Mouse (Mus musculus) kidney, postnatal 0 days (tissue): ENCODE measurements around the gene Pde8a. TPM values are rescaled to one million over a fixed set of nuclear protein-coding genes. Genes with fewer than 3 reads are reported as not detected.

Source experiments
- ATAC-seq: fragments of 200-750 bp; cut with Nextera tagmentation; replicated peaks from 2 replicates; pipeline ENCODE4 v1.8.0; 2017; ENCODE audit warnings: low read depth, moderate number of reproducible peaks, moderate TSS enrichment, moderate library complexity; ENCODE audit not compliant: low FRiP score
- DNase-seq: peaks from one replicate; pipeline ENCODE4 v3.0.0-alpha.2; 2016; ENCODE audit warnings: low spot score
- H3K27ac ChIP-seq: fragments of 300-500 bp; sonication (generic); 2 replicates; pipeline ENCODE4 v1.5.1; 2014; ENCODE audit warnings: mild to moderate bottlenecking
- H3K27me3 ChIP-seq: fragments of 300-500 bp; sonication (generic); 2 replicates; pipeline ENCODE4 v1.6.1; 2014; ENCODE audit warnings: low read length, mixed read lengths; ENCODE audit not compliant: insufficient read depth
- H3K36me3 ChIP-seq: fragments of 300-500 bp; sonication (generic); 2 replicates; pipeline ENCODE4 v1.6.1; 2014; ENCODE audit warnings: low read length, mixed read lengths; ENCODE audit not compliant: insufficient read depth
- H3K4me1 ChIP-seq: fragments of 300-500 bp; sonication (generic); replicated peaks from 2 replicates; pipeline ENCODE4 v1.6.1; 2014; ENCODE audit warnings: antibody characterized with exemption, low read length, mixed read lengths; ENCODE audit not compliant: insufficient read depth
- H3K4me2 ChIP-seq: fragments of 300-500 bp; sonication (generic); 2 replicates; pipeline ENCODE4 v1.6.1; 2014; ENCODE audit warnings: mild to moderate bottlenecking, low read length, moderate library complexity, mixed read lengths
- H3K4me3 ChIP-seq: fragments of 300-500 bp; sonication (generic); replicated peaks from 2 replicates; pipeline ENCODE4 v1.5.1; 2014; ENCODE audit warnings: low read depth, low read length
- H3K9ac ChIP-seq: fragments of 300-500 bp; sonication (generic); 2 replicates; pipeline ENCODE4 v1.6.1; 2014; ENCODE audit warnings: low read depth, low read length
- H3K9me3 ChIP-seq: fragments of 300-500 bp; sonication (generic); replicated peaks from 2 replicates; pipeline ENCODE4 v1.6.1; 2016; ENCODE audit warnings: low read length, inconsistent platforms, mixed read lengths
- CTCF ChIP-seq: IDR thresholded peaks from 2 replicates; pipeline ENCODE4 v1.5.1; 2016; ENCODE audit warnings: antibody characterized with exemption, low read depth, mild to moderate bottlenecking, moderate library complexity
- WGBS: fragments of 180-500 bp; shearing (Covaris S2); extraction: QIAGEN DNeasy Blood & Tissue Kit; methylation state at CpG from one replicate; pipeline ENCODE4 v1.1.7; 2014; 5-methylcytosine and 5-hydroxymethylcytosine counted together
- polyA plus RNA-seq: library from polyadenylated mRNA; unstranded; fragments of >200 nt; fragmentation: Nextera tagmentation; extraction: Ambion mirVana; gene quantifications from 2 replicates; pipeline ENCODE4 v1.2.1, GENCODE M21; 2015

Pde8a gene
- polyA plus RNA-seq, 1 experiment from 2014 or later, result 11.0 TPM

DNA sequence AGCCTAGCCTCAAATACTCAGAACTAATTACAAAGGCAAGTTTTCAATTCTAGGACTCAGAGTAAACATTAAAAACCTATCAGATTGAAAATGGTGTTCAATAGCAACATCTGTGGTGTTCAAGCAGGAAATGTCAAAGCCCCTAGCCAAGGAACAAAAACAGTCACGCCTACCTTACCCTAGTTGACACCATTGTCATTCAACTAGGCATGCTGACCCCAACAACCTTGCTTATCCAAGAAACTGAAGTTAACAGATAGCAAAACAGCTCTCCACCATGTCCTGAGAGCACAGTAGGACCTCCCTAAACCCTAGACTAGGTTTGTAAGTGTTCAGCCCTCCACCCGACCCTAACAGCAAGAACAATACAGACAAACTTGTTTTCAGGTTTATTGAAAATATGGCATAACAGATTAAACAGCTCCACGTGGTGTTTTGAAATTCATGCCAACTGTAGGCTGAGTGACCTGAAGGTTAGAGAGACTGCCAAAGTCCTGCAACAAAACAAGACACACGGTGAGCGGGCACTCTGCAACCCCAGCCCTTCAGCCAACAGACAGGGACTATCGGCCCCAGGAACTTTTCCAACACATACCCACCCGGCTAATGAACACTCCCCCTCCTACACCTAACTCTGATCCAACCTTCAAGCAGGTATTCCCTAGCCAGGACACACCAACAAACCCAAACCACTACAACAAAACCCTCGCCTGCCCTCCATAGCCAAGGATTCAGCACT, 129.1 kb downstream of the Pde8a start:
- Histone ChIP-seq H3K9me3 (no peaks in the 10 kb centered on the region), H3K4me2 (peak overlapping the region; percentile 86), H3K27ac (no peak overlapping the region), H3K4me1 (peaks cover 12% of the 10 kb centered on the region; the same call in 1 of the 2 replicates), H3K36me3 (peaks cover 41% of the 10 kb centered on the region), H3K27me3 (no peaks in the 10 kb centered on the region), H3K4me3 (peak overlapping the region; percentile 90; the same call in 1 of the 2 replicates), H3K9ac (peak overlapping the region; percentile 90)
- TF ChIP-seq CTCF, result no peak
- no peak for DNase-seq
- WGBS, result 60% methylated on average over 8 of the region's 8 CpGs
- no peak for ATAC-seq

- Histone ChIP-seq H3K27me3 (no peaks in the 10 kb centered on the region), H3K9ac (peak overlapping the region; percentile 90), H3K36me3 (peaks cover 34% of the 10 kb centered on the region), H3K27ac (no peak overlapping the region), H3K4me3 (peak overlapping the region; percentile 90), H3K4me1 (peaks cover 12% of the 10 kb centered on the region; the same call in 1 of the 2 replicates), H3K9me3 (no peaks in the 10 kb centered on the region), H3K4me2 (peak overlapping the region; percentile 86)
- no peak for TF ChIP-seq CTCF
- ATAC-seq (no peak), DNase-seq (no peak)
- 21% methylated on average over 8 of the region's 8 CpGs for WGBS
These were observed 129.9 kb downstream of the Pde8a start for GRCm38 (mm10) chr7:81343316-81343715.

GRCm38 (mm10) chr7:81343831-81344230, 130.4 kb downstream of the Pde8a start:
- WGBS, result 3% methylated on average over 10 of the region's 10 CpGs
- no peak for DNase-seq

DNA sequence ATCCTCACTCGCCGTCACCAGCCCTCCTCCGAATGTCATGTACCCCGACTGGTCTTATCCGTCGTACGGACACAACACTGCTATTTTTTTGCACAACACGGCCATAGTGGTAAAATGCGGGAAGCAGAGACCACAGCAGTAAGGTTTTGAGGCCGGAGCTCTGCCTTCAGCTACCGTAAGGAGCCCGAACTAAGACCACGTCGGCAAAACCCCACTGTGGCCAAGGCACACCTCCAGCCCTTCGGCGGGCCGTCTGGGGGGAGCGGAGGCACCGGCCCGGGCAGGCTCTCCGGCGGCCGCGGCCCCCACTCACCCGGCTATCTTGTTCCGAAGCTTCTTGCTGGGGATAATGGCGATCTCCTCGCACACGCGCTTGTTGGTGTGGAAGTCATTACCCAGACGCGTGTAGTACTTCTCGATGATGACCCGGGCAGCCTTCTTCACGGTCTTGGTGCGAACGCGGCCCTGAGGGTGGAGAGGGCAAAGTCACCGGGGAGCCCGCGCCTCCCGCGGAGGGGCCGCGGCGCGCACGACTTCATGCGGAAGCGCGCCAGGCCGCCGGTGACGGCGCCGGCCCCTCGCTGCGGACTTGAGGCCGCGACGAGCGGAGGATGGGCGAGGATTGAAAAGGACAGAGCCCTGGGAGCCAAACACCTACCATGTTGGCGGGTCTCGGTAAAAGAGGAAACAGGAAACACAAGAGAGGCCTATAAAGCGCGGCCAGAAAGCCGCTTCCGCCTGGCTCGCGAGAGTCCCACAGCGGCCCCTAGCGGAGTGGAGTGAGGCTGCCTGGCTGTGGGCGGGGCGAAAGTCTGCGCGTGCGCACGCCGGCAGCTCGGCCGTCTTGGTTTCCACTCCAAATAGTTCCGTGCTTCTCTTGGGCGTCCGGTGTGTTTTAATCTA, 131.4 kb downstream of the Pde8a start, which contains the start of gene Rps17:
TSS of gene Rps17 (minus strand) at position 711 of the 903 bp plus-strand sequence.
- ATAC-seq (peak; percentile 80), DNase-seq (peak; percentile 95)
- H3K9me3 ChIP-seq, result no peaks in the 10 kb centered on the region
- peak; percentile 99 for TF ChIP-seq CTCF
- peak within 1 kb of the TSS; percentile 86 for H3K4me2 ChIP-seq
- H3K4me3 ChIP-seq, result peak within 1 kb of the TSS; percentile 90
- peak within 1 kb of the TSS; percentile 85 for H3K27ac ChIP-seq
- peaks cover 29% of the 10 kb centered on the region for H3K36me3 ChIP-seq
- under 1% methylated on average over 85 of the region's 85 CpGs for WGBS
- H3K27me3 ChIP-seq, result no peaks in the 10 kb centered on the region
- peak within 1 kb of the TSS; percentile 90 for H3K9ac ChIP-seq
- peaks cover 12% of the 10 kb centered on the region; the same call in 1 of the 2 replicates for H3K4me1 ChIP-seq

More at GRCm38 (mm10) chr7:81343831-81344230, 130.4 kb downstream of the Pde8a start:
- H3K4me3 ChIP-seq, result peak overlapping the region; percentile 90
- no peaks in the 10 kb centered on the region for H3K27me3 ChIP-seq
- H3K4me1 ChIP-seq, result peaks cover 12% of the 10 kb centered on the region; the same call in 1 of the 2 replicates
- H3K4me2 ChIP-seq, result peak overlapping the region; percentile 86
- ATAC-seq, result no peak
- H3K27ac ChIP-seq, result no peak overlapping the region
- no peaks in the 10 kb centered on the region for H3K9me3 ChIP-seq
- peak overlapping the region; percentile 90 for H3K9ac ChIP-seq
- peaks cover 31% of the 10 kb centered on the region for H3K36me3 ChIP-seq
- no peak for TF ChIP-seq CTCF

DNA sequence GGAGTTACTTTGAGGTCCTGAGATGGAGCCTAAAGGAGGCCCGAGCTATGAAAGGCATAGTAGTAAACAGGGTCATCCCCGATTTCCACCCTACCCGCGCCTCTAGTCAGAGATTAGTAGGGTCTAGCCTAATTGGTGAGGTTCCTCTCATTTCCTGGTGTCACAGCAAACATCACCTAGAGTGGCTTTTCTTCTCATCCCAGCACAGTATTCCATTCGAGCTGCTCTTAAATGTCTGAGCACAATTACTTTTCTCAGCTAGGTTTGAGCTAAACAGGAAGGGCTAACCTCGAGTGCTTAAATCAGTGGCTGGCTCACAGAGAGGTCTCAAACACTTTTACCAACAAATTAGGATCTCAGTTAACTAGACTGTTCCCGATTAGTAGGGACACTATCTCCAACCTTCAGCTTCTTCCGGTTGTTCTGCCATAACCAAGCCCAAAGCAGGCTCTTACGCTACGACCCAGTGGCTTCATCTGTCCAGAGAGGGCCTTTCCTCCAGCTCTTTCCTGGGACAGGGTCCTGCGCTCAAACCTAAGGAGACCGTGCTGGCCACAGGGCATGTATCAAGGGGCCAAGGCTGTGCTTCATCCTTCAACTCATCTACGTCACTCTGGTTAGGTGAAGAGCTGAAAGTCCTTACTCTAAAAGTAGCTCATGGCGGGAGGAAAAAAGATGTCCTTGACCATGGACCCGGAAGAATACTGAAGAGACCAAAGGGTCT, 132.2 kb downstream of the Pde8a start:
- Histone ChIP-seq H3K27ac (peak overlapping the region; percentile 54; the same call in 1 of the 2 replicates), H3K4me2 (peak overlapping the region; percentile 54), H3K4me1 (peaks cover 12% of the 10 kb centered on the region; the same call in 1 of the 2 replicates), H3K9me3 (no peaks in the 10 kb centered on the region), H3K4me3 (peak overlapping the region; percentile 90), H3K9ac (peak overlapping the region; percentile 51; the same call in 1 of the 2 replicates), H3K36me3 (peaks cover 21% of the 10 kb centered on the region), H3K27me3 (no peaks in the 10 kb centered on the region)
- DNase-seq, result no peak
- ATAC-seq, result no peak; the same call in 1 of the 2 replicates
- WGBS, result 63% methylated on average over 15 of the region's 15 CpGs
- no peak for TF ChIP-seq CTCF
